Mouse (Mus musculus) midbrain, embryonic 12.5 days (tissue): ENCODE data around the gene Pclo. TPM values are rescaled to one million over a fixed set of nuclear protein-coding genes. Genes with fewer than 3 reads are reported as not detected.
"Not testable (repeated sequence)": the region's sequence is repeated elsewhere in the genome, so short reads cannot be mapped to it uniquely, and the experiment has no call there.

Source experiments
- ATAC-seq: fragments of 200-750 bp; cut with Nextera tagmentation; 2 replicates; pipeline ENCODE4 v1.8.0; 2017; ENCODE audit warnings: low read depth, moderate TSS enrichment, moderate library complexity; ENCODE audit not compliant: low FRiP score
- H3K27ac ChIP-seq: fragments of 300-500 bp; sonication (generic); replicated peaks from 2 replicates; pipeline ENCODE4 v1.5.1; 2016; ENCODE audit warnings: mild to moderate bottlenecking
- H3K27me3 ChIP-seq: fragments of 300-500 bp; sonication (generic); 2 replicates; pipeline ENCODE4 v1.6.1; 2016; ENCODE audit warnings: mild to moderate bottlenecking
- H3K36me3 ChIP-seq: fragments of 300-500 bp; sonication (generic); 2 replicates; pipeline ENCODE4 v1.6.1; 2016
- H3K4me1 ChIP-seq: fragments of 300-500 bp; sonication (generic); 2 replicates; pipeline ENCODE4 v1.6.1; 2016
- H3K4me2 ChIP-seq: fragments of 300-500 bp; sonication (generic); replicated peaks from 2 replicates; pipeline ENCODE4 v1.6.1; 2016; ENCODE audit warnings: mild to moderate bottlenecking, moderate library complexity
- H3K4me3 ChIP-seq: fragments of 300-500 bp; sonication (generic); 2 replicates; pipeline ENCODE4 v1.5.1; 2016; ENCODE audit warnings: mild to moderate bottlenecking
- H3K9ac ChIP-seq: fragments of 300-500 bp; sonication (generic); replicated peaks from 2 replicates; pipeline ENCODE4 v1.6.1; 2016; ENCODE audit warnings: mild to moderate bottlenecking, moderate library complexity
- H3K9me3 ChIP-seq: fragments of 300-500 bp; sonication (generic); 2 replicates; pipeline ENCODE4 v1.6.1; 2016; ENCODE audit warnings: mild to moderate bottlenecking
- WGBS: fragments of 180-500 bp; shearing (Covaris S2); methylation state at CpG from one replicate; pipeline ENCODE4 v1.1.7; 2016; 5-methylcytosine and 5-hydroxymethylcytosine counted together
- polyA plus RNA-seq: library from polyadenylated mRNA; unstranded; fragments of >200 nt; fragmentation: Nextera tagmentation; extraction: Ambion mirVana; gene quantifications from 2 replicates; pipeline ENCODE4 v1.2.1, GENCODE M21; 2016

The Pclo gene
- polyA plus RNA-seq, 1 experiment from 2014 or later, result 3.0 TPM

DNA sequence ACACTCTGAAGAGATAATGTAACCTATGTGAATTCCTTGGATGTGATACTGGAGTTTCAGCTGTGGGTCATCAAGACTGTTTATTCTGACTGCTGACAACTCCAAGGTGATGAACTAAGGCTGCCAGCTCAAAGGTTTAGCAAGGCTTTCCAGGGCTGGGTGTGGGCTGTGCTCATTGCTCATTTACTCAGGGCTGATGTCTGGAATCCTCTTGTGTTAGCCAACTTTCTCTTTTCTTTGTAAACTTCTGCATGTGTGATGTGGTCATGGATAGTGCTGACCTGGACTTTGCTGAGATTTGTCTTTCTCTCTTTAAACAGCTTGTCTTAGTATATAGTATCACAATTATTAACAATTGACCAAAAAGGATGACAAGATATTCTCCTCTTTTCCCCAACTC is 338.9 kb downstream of the Pclo start:
- no peak for ATAC-seq

DNA sequence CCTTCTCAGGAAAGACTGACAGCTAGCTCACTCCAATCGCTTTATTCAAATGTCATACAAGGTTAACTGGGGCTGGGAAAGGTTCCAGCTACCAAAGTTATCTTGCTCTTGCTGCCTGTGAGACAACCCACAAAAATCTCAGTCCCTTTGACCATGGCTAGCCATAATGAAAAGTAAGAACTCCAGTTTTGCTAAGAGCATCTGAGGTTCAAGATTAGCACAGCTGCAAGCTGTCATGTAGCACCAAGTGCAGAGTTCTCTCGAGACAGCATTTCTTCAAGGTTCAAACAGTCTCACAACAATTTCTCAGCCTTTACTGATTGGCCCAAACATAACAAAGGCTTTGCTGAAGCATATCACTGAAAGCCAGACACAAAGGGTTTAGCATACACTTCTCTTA is 370.6 kb downstream of the Pclo start:
- not testable (repeated sequence) for H3K4me1 ChIP-seq, ATAC-seq, H3K9ac ChIP-seq, H3K27me3 ChIP-seq, H3K36me3 ChIP-seq, H3K4me2 ChIP-seq, H3K27ac ChIP-seq, H3K4me3 ChIP-seq, H3K9me3 ChIP-seq
- 75% methylated on average over 2 of the region's 2 CpGs for WGBS

More for the DNA sequence above, 338.9 kb downstream of the Pclo start:
- Histone ChIP-seq H3K27me3 (no peaks in the 10 kb centered on the region), H3K9ac (no peak overlapping the region), H3K27ac (no peak overlapping the region), H3K9me3 (no peaks in the 10 kb centered on the region), H3K4me3 (no peak overlapping the region), H3K4me2 (no peak overlapping the region), H3K36me3 (no peaks in the 10 kb centered on the region), H3K4me1 (no peaks in the 10 kb centered on the region)

DNA sequence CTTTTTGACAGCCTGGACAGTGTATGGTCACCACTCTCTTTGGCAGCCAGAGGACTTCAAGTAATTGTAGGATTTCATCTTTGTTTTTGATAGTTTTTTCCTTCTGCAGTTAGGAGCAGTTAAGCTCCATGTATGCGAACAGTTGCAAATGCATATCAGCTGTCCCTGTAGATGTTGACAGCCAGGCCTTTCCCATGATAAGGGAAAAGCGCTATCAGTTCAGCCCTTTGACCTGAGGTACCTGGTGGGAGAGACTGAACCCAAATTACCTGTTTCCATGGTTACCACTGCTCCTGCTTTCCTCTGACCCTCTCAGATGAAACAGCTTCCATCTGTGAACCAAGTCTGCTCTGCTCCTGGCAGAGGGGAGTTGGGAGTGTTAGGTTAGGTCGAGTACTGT is 377.5 kb downstream of the Pclo start:
- Histone ChIP-seq H3K27ac (no peak overlapping the region), H3K9ac (no peak overlapping the region), H3K4me1 (no peaks in the 10 kb centered on the region), H3K36me3 (no peaks in the 10 kb centered on the region), H3K27me3 (no peaks in the 10 kb centered on the region), H3K4me3 (no peak overlapping the region), H3K4me2 (no peak overlapping the region), H3K9me3 (0 out of 2 replicates have a peak, but pooled peaks cover 3% of the 10 kb centered on the region)
- no peak for ATAC-seq
- WGBS, result 78% methylated on average over 3 of the region's 3 CpGs

DNA sequence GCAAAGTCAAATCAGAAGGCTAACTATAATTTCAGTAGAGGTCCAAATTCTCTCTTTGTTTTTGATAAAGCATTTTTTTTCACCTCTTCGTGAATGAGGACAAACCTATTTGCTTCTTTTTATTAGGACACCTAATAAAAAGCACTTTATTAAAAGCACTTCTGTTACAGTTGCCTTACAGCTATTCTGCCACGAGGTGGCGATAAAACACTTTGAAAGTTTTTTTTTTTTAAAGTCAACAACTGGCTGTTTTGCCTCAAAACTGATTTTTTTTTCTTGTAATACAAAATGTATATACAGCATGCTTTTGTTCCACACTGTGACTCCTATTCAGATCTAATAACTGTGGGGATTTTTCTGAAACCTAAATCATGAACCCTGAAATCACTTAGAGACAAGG is 388.8 kb downstream of the Pclo start:
- not testable (repeated sequence) for H3K4me2 ChIP-seq, H3K27me3 ChIP-seq, H3K27ac ChIP-seq, H3K36me3 ChIP-seq, H3K4me1 ChIP-seq, ATAC-seq, H3K9ac ChIP-seq, H3K4me3 ChIP-seq
- WGBS, result 18% methylated on average over 3 of the region's 3 CpGs
- H3K9me3 ChIP-seq, result peaks cover 16% of the 10 kb centered on the region
